Mouse (Mus musculus): Measurements from ENCODE around the gene Zc3hc1. TPM values are rescaled to one million over a fixed set of nuclear protein-coding genes. Genes with fewer than 3 reads are reported as not detected.

Zc3hc1 gene
- polyA plus RNA-seq, 1 experiment from 2014 or later = 75.4 TPM

DNA sequence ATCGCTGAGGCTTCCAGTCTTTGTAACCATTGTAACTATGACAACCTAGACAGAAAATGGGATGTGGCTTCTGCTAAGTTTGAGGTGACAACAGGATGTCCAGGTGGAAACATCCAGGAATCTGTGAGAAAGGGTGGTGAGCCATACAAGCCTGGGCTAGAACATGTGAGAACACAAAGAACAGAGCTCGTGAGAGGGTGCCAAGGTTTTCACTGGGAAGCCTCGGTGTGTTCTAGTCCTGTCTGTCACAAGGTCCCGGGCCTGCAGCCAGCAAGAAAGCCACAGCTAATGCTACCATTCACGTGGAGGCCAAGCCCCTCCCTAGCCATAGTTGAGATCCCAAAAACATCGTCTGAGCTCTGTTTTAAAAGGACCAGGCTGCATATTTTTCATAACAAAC lies 44.1 kb downstream of the Zc3hc1 start:
- Histone ChIP-seq H3K4me1 (ENCODE audit: control insufficient read depth, insufficient read depth, low read length) (no peaks in the 10 kb centered on the region), H3K4me3 (ENCODE audit: low read depth, low read length) (no peak overlapping the region), H3K9ac (ENCODE audit: low read length) (no peak overlapping the region), H3K36me3 (ENCODE audit: control insufficient read depth, insufficient read depth, low read length) (no peaks in the 10 kb centered on the region), H3K4me2 (no peak overlapping the region), H3K27me3 (ENCODE audit: control insufficient read depth, insufficient read depth, low read length) (no peaks in the 10 kb centered on the region), H3K9me3 (ENCODE audit: control insufficient read depth, low read length) (no peaks in the 10 kb centered on the region), H3K27ac (ENCODE audit: low read depth, low read length) (no peak overlapping the region)
- WGBS = 81% methylated on average over 6 of the region's 6 CpGs
- ATAC-seq (ENCODE audit: low FRiP score) (no peak), DNase-seq (ENCODE audit: low spot score, missing footprints) (no peak)

DNA sequence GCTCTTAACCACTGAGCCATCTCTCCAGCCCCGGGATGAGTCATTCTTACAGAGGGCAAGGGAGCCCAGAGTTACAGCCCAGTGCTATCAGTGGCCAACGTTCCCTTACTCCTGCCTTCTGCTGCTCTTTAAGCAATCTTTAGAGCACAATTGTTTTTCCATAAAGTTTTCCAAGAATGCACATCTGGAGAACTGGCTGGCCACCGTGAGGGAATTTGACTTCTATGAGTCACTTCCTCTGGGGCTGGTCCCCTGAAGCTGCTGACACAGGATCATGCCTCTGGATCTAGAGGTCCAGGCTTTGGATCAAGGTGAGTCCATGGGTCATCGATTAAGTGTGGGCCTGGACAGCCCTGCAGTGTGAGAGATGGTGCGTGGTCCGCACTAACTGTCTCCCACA lies 46.8 kb downstream of the Zc3hc1 start:
- Histone ChIP-seq H3K27ac (ENCODE audit: low read depth, low read length) (no peak overlapping the region), H3K36me3 (ENCODE audit: control insufficient read depth, insufficient read depth, low read length) (no peaks in the 10 kb centered on the region), H3K27me3 (ENCODE audit: control insufficient read depth, insufficient read depth, low read length) (no peaks in the 10 kb centered on the region), H3K9me3 (ENCODE audit: control insufficient read depth, low read length) (no peaks in the 10 kb centered on the region), H3K4me3 (ENCODE audit: low read depth, low read length) (no peak overlapping the region), H3K9ac (ENCODE audit: low read length) (no peak overlapping the region), H3K4me1 (ENCODE audit: control insufficient read depth, insufficient read depth, low read length) (no peaks in the 10 kb centered on the region), H3K4me2 (no peak overlapping the region)
- WGBS = 87% methylated on average over 6 of the region's 6 CpGs
- DNase-seq (ENCODE audit: low spot score, missing footprints) (no peak), ATAC-seq (ENCODE audit: low FRiP score) (no peak)

DNA sequence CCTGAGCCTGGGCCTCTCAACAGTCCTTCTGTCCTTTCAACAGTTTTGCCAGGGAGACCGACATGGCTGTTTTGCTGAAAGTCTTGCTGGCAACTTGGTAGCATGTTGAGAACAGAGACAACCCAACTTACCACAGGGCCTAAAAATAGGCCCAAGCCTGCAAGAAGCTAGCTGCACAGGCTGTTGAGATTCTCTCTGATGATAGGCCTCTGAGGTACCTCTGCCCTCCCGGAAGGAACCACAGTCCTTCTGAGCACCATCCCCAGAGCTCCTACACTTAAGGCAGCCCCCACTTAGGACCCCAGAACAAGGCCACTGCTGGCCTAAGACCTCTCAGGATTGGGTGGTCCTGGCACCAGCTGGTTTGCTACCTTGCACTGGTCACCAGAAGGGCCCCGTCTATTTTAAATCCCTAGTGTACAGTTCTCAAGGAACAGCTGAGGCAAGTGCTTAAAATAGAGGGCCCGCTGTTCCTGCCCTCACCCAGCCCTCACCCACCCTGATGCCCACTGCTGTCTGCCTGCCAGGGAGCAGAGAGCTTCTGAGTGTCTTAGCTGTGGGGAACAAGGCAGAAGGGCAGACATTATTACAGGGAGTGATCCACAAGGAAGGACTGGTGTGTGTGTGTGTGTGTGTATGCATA lies 50.5 kb downstream of the Zc3hc1 start:
- Histone ChIP-seq H3K36me3 (ENCODE audit: control insufficient read depth, insufficient read depth, low read length) (no peaks in the 10 kb centered on the region), H3K9ac (ENCODE audit: low read length) (no peak overlapping the region), H3K4me2 (no peak overlapping the region), H3K27ac (ENCODE audit: low read depth, low read length) (no peak overlapping the region), H3K4me3 (ENCODE audit: low read depth, low read length) (no peak overlapping the region), H3K4me1 (ENCODE audit: control insufficient read depth, insufficient read depth, low read length) (no peaks in the 10 kb centered on the region), H3K27me3 (ENCODE audit: control insufficient read depth, insufficient read depth, low read length) (no peaks in the 10 kb centered on the region), H3K9me3 (ENCODE audit: control insufficient read depth, low read length) (no peaks in the 10 kb centered on the region)
- DNase-seq (ENCODE audit: low spot score, missing footprints) (peak; percentile 33), ATAC-seq (ENCODE audit: low FRiP score) (no peak)
- WGBS = 80% methylated on average over 4 of the region's 4 CpGs

DNA sequence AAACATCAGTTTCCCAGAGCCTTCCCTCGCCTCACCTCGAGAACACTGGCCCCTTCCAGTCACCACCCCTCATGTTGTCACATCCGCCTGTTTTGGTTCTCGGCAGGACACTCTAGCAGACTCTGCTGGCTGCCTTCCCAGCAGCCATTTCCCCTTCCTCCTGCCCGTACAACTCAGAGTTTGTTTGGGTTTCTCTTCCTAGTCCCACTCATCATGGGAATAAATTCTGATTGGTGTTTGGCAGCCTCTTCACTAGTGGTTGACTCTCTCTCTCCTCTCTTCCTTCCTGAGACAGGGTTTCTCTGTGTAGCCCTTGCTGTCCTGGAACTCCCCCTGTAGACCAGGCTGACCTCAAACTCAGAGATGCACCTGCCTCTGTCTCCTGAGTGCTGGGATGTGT lies 53.9 kb downstream of the Zc3hc1 start:
- 60% methylated on average over 5 of the region's 5 CpGs for WGBS

DNA sequence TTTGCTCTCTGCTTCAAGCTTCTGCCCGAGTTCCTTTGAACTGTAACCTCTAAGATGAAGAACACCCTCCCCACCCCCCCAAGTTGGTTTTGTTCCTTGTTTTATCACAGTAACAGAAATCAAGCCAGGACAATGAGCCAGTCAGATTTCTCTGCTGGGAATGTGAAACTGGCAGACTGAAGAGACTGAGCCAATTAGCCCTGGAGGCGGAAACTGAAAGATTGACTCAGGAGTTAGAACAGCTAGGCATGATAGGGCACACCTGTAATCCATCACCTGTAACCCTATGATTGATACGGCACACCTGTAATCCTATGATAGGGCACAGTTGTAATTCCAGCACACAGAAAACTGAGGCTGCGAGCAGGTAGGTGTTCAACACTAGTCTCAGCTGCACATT lies 58.6 kb downstream of the Zc3hc1 start:
- peak; percentile 66 for DNase-seq (ENCODE audit: low spot score, missing footprints)
- 71% methylated on average over 4 of the region's 4 CpGs for WGBS
- no peak overlapping the region for H3K4me2 ChIP-seq
- no peaks in the 10 kb centered on the region for H3K27me3 ChIP-seq (ENCODE audit: control insufficient read depth, insufficient read depth, low read length)
- no peak overlapping the region for H3K9ac ChIP-seq (ENCODE audit: low read length)
- no peaks in the 10 kb centered on the region for H3K9me3 ChIP-seq (ENCODE audit: control insufficient read depth, low read length)
- H3K36me3 ChIP-seq (ENCODE audit: control insufficient read depth, insufficient read depth, low read length) = no peaks in the 10 kb centered on the region
- no peak overlapping the region for H3K4me3 ChIP-seq (ENCODE audit: low read depth, low read length)
- H3K27ac ChIP-seq (ENCODE audit: low read depth, low read length) = no peak overlapping the region
- no peak for ATAC-seq (ENCODE audit: low FRiP score)
- H3K4me1 ChIP-seq (ENCODE audit: control insufficient read depth, insufficient read depth, low read length) = no peaks in the 10 kb centered on the region

More for the DNA sequence above, 53.9 kb downstream of the Zc3hc1 start:
- H3K36me3 ChIP-seq (ENCODE audit: control insufficient read depth, insufficient read depth, low read length) = no peaks in the 10 kb centered on the region
- H3K4me2 ChIP-seq = no peak overlapping the region
- DNase-seq (ENCODE audit: low spot score, missing footprints) (no peak), ATAC-seq (ENCODE audit: low FRiP score) (no peak)
- H3K4me3 ChIP-seq (ENCODE audit: low read depth, low read length) = no peak overlapping the region
- no peaks in the 10 kb centered on the region for H3K27me3 ChIP-seq (ENCODE audit: control insufficient read depth, insufficient read depth, low read length)
- no peak overlapping the region for H3K27ac ChIP-seq (ENCODE audit: low read depth, low read length)
- H3K9ac ChIP-seq (ENCODE audit: low read length) = no peak overlapping the region
- H3K4me1 ChIP-seq (ENCODE audit: control insufficient read depth, insufficient read depth, low read length) = no peaks in the 10 kb centered on the region
- no peaks in the 10 kb centered on the region for H3K9me3 ChIP-seq (ENCODE audit: control insufficient read depth, low read length)

DNA sequence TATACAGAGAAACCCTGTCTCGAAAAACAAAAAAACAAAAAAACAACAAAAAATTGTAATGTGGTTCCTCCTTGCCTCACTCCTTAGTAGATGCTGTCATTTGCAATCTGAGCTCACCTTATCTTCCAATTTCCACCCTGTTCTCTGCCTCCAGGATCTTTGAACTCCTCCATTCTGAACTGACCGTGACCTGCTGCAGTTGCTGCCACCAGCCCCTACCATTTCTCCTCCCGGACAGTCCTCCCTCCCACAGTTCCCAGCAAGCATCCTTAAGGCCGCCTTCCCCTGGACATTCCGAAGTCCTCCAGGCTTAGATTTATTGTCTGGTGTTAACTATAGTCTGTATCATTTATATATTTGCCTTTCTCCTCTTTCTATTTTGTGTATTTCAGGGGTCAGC lies 60.1 kb downstream of the Zc3hc1 start:
- H3K27ac ChIP-seq (ENCODE audit: low read depth, low read length) = no peak overlapping the region
- no peaks in the 10 kb centered on the region for H3K9me3 ChIP-seq (ENCODE audit: control insufficient read depth, low read length)
- ATAC-seq (ENCODE audit: low FRiP score) (no peak), DNase-seq (ENCODE audit: low spot score, missing footprints) (peak; percentile 77)
- no peaks in the 10 kb centered on the region for H3K36me3 ChIP-seq (ENCODE audit: control insufficient read depth, insufficient read depth, low read length)
- 83% methylated on average over 5 of the region's 5 CpGs for WGBS
- no peaks in the 10 kb centered on the region for H3K27me3 ChIP-seq (ENCODE audit: control insufficient read depth, insufficient read depth, low read length)
- H3K4me1 ChIP-seq (ENCODE audit: control insufficient read depth, insufficient read depth, low read length) = no peaks in the 10 kb centered on the region
- H3K9ac ChIP-seq (ENCODE audit: low read length) = no peak overlapping the region
- H3K4me2 ChIP-seq = no peak overlapping the region
- H3K4me3 ChIP-seq (ENCODE audit: low read depth, low read length) = no peak overlapping the region

DNA sequence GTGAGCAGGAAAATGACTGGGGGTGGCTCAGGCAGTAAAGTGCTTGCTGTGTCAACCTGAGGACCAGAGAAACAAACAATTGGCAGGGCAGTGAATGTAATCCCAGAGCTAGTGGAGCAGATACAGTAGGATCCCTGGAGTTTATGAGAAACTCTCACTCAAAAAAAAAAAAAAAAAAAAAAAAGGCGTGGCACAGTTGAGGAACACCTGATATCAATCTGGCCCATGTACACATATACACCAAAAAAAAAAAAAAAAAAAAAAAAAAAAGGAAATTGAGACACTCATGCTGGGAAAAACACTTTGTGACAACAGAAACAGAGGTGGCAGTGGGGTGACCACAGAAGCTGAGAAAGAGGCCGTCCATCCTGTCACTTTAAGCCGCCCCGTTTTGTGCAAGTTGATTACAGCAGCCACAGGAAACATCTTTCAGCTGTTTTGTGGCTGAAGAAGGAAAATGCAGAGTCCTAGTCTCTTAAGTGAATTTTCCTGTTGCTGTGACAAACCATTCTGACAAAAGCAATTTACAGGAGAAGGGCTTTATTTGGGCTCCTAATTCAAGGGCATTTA lies 64.8 kb downstream of the Zc3hc1 start:
- Histone ChIP-seq H3K4me1 (ENCODE audit: control insufficient read depth, insufficient read depth, low read length) (no peaks in the 10 kb centered on the region), H3K36me3 (ENCODE audit: control insufficient read depth, insufficient read depth, low read length) (no peaks in the 10 kb centered on the region), H3K4me3 (ENCODE audit: low read depth, low read length) (no peak overlapping the region), H3K27me3 (ENCODE audit: control insufficient read depth, insufficient read depth, low read length) (no peaks in the 10 kb centered on the region), H3K4me2 (no peak overlapping the region), H3K27ac (ENCODE audit: low read depth, low read length) (no peak overlapping the region), H3K9ac (ENCODE audit: low read length) (no peak overlapping the region), H3K9me3 (ENCODE audit: control insufficient read depth, low read length) (no peaks in the 10 kb centered on the region)
- no peak for ATAC-seq (ENCODE audit: low FRiP score)
- DNase-seq (ENCODE audit: low spot score, missing footprints) = no peak
- 86% methylated on average over 4 of the region's 4 CpGs for WGBS

DNA sequence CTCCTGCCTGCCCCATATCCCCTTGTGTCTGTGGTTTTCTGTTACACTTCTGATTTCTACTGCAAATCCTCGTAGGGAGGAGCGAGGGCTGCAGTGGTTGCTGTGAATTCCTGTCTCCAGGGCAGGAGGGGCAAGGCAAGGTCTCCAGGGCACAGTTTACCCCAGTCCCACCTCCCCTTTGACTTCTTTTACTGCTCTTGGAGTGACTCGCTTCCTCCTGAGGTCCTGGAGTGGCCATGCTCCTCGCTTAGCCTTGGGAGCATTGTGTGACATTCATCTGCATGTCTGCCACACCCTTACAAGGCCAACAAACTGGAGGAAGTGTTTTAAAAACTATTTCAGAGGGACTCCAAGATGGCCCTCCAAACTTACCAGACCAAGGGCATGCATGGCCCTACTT lies 69.8 kb downstream of the Zc3hc1 start:
- Histone ChIP-seq H3K4me1 (ENCODE audit: control insufficient read depth, insufficient read depth, low read length) (no peaks in the 10 kb centered on the region), H3K27ac (ENCODE audit: low read depth, low read length) (no peak overlapping the region), H3K4me3 (ENCODE audit: low read depth, low read length) (no peak overlapping the region), H3K27me3 (ENCODE audit: control insufficient read depth, insufficient read depth, low read length) (no peaks in the 10 kb centered on the region), H3K9me3 (ENCODE audit: control insufficient read depth, low read length) (no peaks in the 10 kb centered on the region), H3K4me2 (no peak overlapping the region), H3K9ac (ENCODE audit: low read length) (no peak overlapping the region), H3K36me3 (ENCODE audit: control insufficient read depth, insufficient read depth, low read length) (no peaks in the 10 kb centered on the region)
- ATAC-seq (ENCODE audit: low FRiP score) = no peak
- 69% methylated on average over 4 of the region's 4 CpGs for WGBS
- no peak for DNase-seq (ENCODE audit: low spot score, missing footprints)

DNA sequence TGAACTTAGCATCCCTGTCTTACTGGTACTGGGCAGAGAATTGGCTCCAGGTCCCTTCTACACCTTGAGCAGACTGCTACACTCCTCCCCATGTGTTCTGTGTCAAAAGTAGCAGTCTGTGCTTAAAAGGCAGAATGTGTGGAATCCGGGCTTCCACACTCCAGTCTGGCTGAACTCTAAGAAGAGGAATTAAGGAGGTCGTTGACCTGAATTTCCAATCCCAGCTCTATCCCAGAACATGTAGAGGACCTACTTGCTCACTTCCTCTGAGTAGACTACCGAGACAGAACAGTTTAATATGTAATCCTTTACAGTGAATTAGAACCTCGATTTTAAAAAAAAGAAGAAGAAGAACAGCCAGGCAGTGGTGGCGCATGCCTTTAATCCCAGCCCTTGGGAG lies 71.6 kb downstream of the Zc3hc1 start:
- DNase-seq (ENCODE audit: low spot score, missing footprints) = peak; percentile 54
- Histone ChIP-seq H3K9me3 (ENCODE audit: control insufficient read depth, low read length) (no peaks in the 10 kb centered on the region), H3K36me3 (ENCODE audit: control insufficient read depth, insufficient read depth, low read length) (no peaks in the 10 kb centered on the region), H3K4me3 (ENCODE audit: low read depth, low read length) (no peak overlapping the region), H3K27me3 (ENCODE audit: control insufficient read depth, insufficient read depth, low read length) (no peaks in the 10 kb centered on the region), H3K4me2 (no peak overlapping the region), H3K9ac (ENCODE audit: low read length) (no peak overlapping the region), H3K4me1 (ENCODE audit: control insufficient read depth, insufficient read depth, low read length) (no peaks in the 10 kb centered on the region), H3K27ac (ENCODE audit: low read depth, low read length) (no peak overlapping the region)
- WGBS = 82% methylated on average over 5 of the region's 5 CpGs
- ATAC-seq (ENCODE audit: low FRiP score) = no peak

All from midbrain, embryonic 11.5 days (tissue).